Mouse (Mus musculus): ENCODE measurements around the gene Adamts16. TPM values are rescaled to one million over a fixed set of nuclear protein-coding genes. Genes with fewer than 3 reads are reported as not detected.

The Adamts16 gene
- polyA plus RNA-seq, 1 experiment from 2014 or later: 0.25 TPM

DNA sequence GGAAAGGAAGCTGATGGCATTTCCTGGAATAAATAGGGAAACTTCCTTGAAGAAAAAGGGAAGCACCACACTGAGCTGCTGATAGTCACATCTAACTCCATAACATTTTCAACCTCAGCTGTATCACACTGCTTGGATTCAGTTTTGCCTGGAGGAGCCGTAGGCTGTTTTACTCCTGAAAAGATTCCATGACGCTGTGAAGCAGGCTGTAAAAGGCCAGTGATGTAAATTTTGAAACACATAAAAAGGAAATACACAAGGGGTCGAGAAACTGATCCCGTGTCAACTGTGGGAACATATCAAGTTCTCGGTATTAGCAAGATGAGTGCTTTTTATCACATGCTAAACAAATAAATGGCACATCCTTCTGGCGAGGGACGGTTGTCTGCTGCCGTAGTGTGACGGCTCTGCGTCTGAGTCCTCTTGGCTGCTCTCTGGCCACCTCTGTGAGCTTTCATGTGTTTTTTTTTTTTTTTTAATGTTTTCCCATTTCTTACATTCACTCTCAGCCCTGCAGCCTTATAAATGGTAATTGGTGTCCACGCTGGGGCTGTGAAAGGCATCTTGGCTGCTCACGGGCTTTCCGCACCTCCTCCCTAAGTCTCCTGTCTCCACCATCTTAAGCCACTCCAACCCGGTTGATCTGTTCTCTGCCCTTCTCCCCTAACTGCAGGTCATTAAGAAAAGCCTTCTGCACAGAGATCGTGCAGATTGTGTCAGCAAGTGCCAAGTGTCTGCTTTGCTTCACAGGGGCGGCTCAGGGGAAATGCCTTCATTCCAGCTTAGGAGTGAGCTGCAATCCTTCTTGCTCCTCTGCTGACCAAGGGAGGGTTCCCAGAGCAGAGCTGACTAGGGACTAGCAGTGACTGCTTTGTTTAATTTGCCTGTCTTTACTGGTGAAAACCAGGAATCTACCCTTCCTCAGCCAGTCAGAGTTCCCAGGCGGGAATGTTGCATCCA, 101.0 kb downstream of the Adamts16 start:
- Histone ChIP-seq H3K27ac (replicated peaks) (0 out of 2 replicates have a peak overlapping the region, but pooled peaks have one; percentile 23), H3K27me3 (ENCODE audit: low read depth, poor library complexity, severe bottlenecking) (no peaks in the 10 kb centered on the region), H3K9me3 (replicated peaks) (no peaks in the 10 kb centered on the region), H3K4me3 (no peak overlapping the region), H3K4me1 (peaks cover 16% of the 10 kb centered on the region), H3K36me3 (no peaks in the 10 kb centered on the region)
- DNase-seq (ENCODE audit: low spot score): no peak
- 79% methylated on average over 17 of the region's 17 CpGs for WGBS

DNA sequence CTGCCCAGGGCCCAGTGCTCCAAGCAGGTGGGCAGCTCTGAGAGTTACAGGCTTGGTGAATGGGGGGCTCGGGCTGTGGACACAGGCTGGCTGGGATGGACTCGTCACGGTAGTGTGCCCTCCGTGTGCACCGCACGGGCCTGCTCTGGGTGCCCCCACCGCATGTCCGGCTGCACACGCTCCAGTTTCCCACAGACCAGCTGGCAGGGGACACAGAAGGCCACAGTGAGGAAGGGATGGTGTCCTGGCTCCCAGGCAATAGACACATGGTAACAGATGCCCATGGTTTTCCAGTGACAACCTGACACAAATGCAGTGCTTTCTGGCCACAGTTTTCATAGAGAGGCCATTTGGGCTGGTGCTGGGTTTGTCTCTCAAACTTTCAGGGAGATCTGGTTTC, 102.8 kb downstream of the Adamts16 start:
- WGBS: 92% methylated on average over 9 of the region's 9 CpGs
- Histone ChIP-seq H3K4me3 (no peak overlapping the region), H3K36me3 (no peaks in the 10 kb centered on the region), H3K27ac (replicated peaks) (peak overlapping the region; percentile 28; the same call in 1 of the 2 replicates), H3K27me3 (ENCODE audit: low read depth, poor library complexity, severe bottlenecking) (no peaks in the 10 kb centered on the region), H3K4me1 (peaks cover 21% of the 10 kb centered on the region), H3K9me3 (replicated peaks) (no peaks in the 10 kb centered on the region)
- no peak for DNase-seq (ENCODE audit: low spot score)

DNA sequence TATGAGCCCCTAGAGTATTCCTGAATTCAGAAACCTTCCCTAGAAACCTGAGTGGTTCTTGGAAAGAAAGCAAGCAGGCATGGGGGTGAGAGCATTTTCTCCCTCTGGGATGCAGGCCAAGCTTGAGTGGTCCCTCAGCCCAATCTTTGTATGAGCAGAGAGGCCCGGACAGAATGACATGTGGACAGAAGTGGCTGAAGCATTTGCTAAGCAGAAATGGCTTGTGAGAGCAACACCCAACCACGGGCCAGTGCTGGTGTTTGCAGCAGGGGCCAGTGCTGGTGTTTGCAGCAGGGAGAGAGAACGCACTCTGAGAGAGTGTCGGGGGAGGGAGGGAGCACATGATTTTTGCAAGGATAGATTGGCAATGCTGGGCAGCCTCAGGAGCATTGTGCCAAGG, 105.2 kb downstream of the Adamts16 start:
- Histone ChIP-seq H3K36me3 (no peaks in the 10 kb centered on the region), H3K27ac (replicated peaks) (no peak overlapping the region), H3K9me3 (replicated peaks) (no peaks in the 10 kb centered on the region), H3K4me3 (no peak overlapping the region), H3K4me1 (peaks cover 30% of the 10 kb centered on the region), H3K27me3 (ENCODE audit: low read depth, poor library complexity, severe bottlenecking) (no peaks in the 10 kb centered on the region)
- no peak for DNase-seq (ENCODE audit: low spot score)
- WGBS: 65% methylated on average over 4 of the region's 4 CpGs

DNA sequence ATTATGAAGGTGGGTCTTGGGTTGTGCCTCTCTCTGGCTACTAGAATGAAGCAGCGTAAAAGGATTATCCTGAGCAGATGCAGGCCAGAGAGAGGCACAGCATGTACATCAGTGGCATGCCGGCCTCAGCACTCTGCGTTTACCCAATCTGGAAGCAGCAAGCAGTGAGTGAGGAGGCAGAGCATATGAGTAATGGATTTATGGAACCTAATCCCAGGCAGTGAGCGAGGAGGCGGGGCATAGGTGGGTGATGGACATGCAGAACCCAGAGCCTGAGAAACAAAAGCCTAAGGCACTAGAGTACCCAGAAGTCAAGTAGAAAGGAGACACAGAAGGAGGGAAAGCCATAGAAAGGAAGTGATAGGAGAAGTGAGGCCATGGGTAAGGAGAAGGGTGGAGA, 107.0 kb downstream of the Adamts16 start:
- 80% methylated on average over 5 of the region's 5 CpGs for WGBS
- Histone ChIP-seq H3K9me3 (replicated peaks) (no peaks in the 10 kb centered on the region), H3K36me3 (no peaks in the 10 kb centered on the region), H3K27me3 (ENCODE audit: low read depth, poor library complexity, severe bottlenecking) (no peaks in the 10 kb centered on the region), H3K4me1 (peaks cover 34% of the 10 kb centered on the region), H3K27ac (replicated peaks) (no peak overlapping the region), H3K4me3 (no peak overlapping the region)
- no peak for DNase-seq (ENCODE audit: low spot score)

DNA sequence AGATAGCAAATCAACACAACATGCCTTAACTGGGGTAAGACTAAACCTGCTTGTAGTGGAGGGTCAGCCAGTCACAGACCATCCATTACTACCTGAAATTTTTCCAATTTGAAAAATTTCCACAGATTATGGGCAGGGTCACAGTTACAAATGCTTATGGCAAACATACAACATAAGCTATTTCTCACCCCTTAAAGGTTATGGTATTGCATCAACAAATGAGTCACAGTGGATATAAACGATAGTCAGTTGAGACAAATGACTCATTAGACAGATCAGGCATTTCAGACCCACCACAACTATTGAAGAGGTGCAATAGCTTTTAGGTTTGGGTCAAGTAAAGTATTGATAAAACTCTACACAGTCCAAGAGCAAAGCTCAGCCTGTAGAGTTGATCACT, 107.7 kb downstream of the Adamts16 start:
- Histone ChIP-seq H3K4me3 (no peak overlapping the region), H3K36me3 (no peaks in the 10 kb centered on the region), H3K4me1 (peaks cover 34% of the 10 kb centered on the region), H3K27ac (replicated peaks) (no peak overlapping the region), H3K9me3 (replicated peaks) (no peaks in the 10 kb centered on the region), H3K27me3 (ENCODE audit: low read depth, poor library complexity, severe bottlenecking) (no peaks in the 10 kb centered on the region)
- 94% methylated on average over 1 of the region's 1 CpGs for WGBS
- no peak for DNase-seq (ENCODE audit: low spot score)

DNA sequence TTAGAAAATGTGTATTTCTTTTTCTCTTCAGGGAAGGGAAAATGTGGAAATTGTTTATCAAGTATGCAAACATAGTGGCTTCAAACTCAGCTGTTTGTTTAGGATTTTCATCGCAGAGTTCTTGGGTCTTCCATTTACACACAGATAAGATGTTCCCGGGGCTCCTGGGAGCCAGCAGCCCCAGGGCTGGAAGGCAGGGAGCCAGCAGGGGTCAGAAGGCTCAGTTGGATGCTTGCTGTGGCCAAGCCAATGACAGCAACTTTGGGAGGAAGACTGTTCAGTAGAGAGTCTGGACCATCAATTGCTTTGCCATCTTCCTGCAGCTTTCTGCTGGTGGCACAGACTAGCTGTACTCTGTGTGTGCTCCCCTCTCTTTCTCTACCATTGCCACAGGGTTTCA, 108.4 kb downstream of the Adamts16 start:
- Histone ChIP-seq H3K27ac (replicated peaks) (no peak overlapping the region), H3K27me3 (ENCODE audit: low read depth, poor library complexity, severe bottlenecking) (no peaks in the 10 kb centered on the region), H3K36me3 (no peaks in the 10 kb centered on the region), H3K4me1 (peaks cover 34% of the 10 kb centered on the region), H3K4me3 (no peak overlapping the region), H3K9me3 (replicated peaks) (no peaks in the 10 kb centered on the region)
- 64% methylated on average over 2 of the region's 2 CpGs for WGBS
- no peak for DNase-seq (ENCODE audit: low spot score)

DNA sequence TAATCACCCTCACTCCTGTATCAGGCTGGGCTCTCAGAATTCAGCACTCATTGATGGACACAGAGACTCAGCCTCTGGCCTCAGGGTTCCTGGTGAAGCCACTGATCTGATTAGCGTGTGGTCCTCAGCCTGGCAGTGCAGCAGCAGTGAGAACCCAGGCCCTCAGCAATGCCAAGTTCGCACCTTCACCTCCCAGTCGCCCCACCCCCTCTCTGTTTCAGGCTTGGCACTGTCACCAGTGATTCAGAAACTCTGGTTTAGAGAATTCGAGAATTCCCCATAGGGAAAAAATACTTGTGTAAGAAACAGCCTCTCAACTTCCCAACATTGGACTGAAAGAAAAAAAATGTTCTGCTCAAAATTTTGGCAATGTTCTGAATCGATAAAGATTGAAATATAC, 108.8 kb downstream of the Adamts16 start:
- H3K4me3 ChIP-seq: no peak overlapping the region
- no peak for DNase-seq (ENCODE audit: low spot score)
- H3K4me1 ChIP-seq: peaks cover 34% of the 10 kb centered on the region
- H3K9me3 ChIP-seq (replicated peaks): no peaks in the 10 kb centered on the region
- H3K36me3 ChIP-seq: no peaks in the 10 kb centered on the region
- WGBS: 78% methylated on average over 5 of the region's 5 CpGs
- no peaks in the 10 kb centered on the region for H3K27me3 ChIP-seq (ENCODE audit: low read depth, poor library complexity, severe bottlenecking)
- no peak overlapping the region for H3K27ac ChIP-seq (replicated peaks)

DNA sequence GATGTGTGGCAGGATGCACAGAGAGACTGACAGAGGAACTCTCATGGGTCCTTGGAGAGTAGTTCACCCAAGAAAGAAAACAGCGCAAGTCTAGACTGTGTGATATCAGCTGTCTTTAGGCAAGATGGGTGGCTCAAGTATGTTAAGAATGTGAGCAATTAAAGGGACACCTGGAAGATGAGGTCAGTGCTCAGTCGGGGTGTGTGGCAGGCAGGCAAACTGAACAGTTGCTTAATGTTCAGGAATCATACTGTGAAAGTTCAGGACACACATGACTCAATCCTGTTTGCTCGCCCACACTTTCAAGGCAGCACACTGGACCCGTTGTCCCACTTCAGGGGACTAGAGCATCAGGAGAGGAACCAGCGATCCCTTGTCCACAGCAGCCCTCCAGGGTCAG, 110.3 kb downstream of the Adamts16 start:
- 66% methylated on average over 5 of the region's 5 CpGs for WGBS
- Histone ChIP-seq H3K27ac (replicated peaks) (peak overlapping the region; percentile 55), H3K27me3 (ENCODE audit: low read depth, poor library complexity, severe bottlenecking) (no peaks in the 10 kb centered on the region), H3K4me3 (no peak overlapping the region), H3K9me3 (replicated peaks) (no peaks in the 10 kb centered on the region), H3K36me3 (no peaks in the 10 kb centered on the region), H3K4me1 (peaks cover 29% of the 10 kb centered on the region)
- no peak for DNase-seq (ENCODE audit: low spot score)

DNA sequence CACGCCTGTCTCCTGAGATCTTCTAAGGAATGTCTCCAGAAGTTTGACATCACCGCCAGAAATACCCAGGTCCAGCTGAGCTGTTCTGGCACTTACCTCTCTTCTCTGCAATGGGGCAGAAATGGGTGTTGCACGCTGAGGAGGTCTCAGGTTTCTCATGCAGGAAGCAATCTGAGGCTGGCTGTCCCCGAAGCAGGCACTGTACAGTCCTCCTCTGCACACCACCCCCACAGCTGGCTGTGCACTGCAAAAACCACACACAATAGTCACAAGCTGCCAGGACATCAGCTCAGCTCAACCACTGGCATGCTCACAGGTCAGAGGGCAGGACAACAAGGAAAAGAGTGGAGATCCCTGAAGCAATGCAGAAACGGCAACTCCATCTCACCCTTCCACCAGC, 111.6 kb downstream of the Adamts16 start:
- 70% methylated on average over 5 of the region's 5 CpGs for WGBS
- H3K9me3 ChIP-seq (replicated peaks): no peaks in the 10 kb centered on the region
- no peak overlapping the region for H3K4me3 ChIP-seq
- H3K27ac ChIP-seq (replicated peaks): no peak overlapping the region
- H3K4me1 ChIP-seq: peaks cover 23% of the 10 kb centered on the region
- no peak for DNase-seq (ENCODE audit: low spot score)
- no peaks in the 10 kb centered on the region for H3K27me3 ChIP-seq (ENCODE audit: low read depth, poor library complexity, severe bottlenecking)
- H3K36me3 ChIP-seq: no peaks in the 10 kb centered on the region

DNA sequence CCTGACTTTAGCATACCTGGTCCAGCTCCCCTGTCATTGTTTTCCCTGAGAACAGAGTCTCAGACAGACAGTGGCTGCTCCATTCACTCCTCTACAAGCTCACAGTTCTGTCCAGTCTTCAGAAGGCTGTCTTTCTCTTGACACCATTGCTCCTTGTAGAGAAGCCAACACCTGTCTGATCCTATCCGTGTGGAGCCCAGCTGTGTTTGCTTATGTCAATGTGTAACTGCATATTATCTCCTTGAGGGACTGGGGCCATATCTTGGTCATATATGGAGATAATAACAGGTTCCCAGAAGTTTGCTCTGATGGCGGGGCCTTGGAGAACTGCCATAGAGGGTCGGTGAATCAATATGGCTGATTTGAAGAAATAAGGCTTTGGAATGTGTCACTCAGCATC, 115.4 kb downstream of the Adamts16 start:
- Histone ChIP-seq H3K4me3 (no peak overlapping the region), H3K27ac (replicated peaks) (no peak overlapping the region), H3K36me3 (no peaks in the 10 kb centered on the region), H3K4me1 (peaks cover 15% of the 10 kb centered on the region), H3K9me3 (replicated peaks) (no peaks in the 10 kb centered on the region), H3K27me3 (ENCODE audit: low read depth, poor library complexity, severe bottlenecking) (no peaks in the 10 kb centered on the region)
- WGBS: 90% methylated on average over 3 of the region's 3 CpGs
- no peak for DNase-seq (ENCODE audit: low spot score)

DNA sequence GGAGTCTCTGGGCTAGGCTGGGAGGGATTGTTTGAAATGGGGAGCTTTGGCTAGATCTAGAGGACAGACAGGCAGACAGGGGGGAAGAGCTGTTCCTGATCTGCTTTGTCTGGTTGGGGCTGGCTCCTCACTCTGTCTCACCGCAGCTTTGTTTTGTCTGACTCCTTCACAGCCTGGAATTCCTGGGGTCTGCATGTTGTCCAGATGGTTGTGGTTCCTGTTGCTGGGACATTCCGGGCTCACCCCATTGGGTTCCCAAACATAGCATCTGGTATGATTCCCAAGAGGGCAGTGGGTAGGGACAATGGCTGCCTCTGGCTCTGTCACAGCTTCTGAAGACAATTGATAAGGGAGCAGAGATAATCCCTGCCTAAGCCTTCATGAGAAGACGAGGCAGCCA, 117.0 kb downstream of the Adamts16 start:
- no peak overlapping the region; the same call in 1 of the 2 replicates for H3K27ac ChIP-seq (replicated peaks)
- H3K9me3 ChIP-seq (replicated peaks): no peaks in the 10 kb centered on the region

DNA sequence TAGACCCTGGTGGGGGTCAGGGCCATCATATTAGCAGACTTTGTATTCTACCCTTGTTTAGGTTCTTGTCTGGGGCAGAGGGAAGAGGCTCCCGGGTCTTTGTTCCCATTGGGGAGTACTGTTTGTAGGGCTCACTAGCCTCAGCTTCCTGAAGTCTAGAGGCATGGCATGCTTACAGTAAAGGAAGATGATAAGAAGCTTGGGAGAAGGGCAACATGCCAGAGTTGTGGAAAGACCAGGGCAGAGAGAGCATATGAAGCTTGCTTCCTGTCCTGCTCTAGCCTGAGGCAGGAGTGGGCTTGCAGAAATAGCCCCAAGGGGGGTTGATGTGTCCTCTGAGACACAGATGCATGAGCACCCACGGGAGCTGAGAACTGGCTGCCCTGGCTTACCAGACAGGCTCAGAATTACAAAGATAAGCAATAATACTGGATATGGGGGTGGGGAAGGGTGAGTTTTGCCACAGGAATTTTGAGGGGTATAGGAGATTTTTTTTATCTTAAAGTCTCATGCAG, 117.4 kb downstream of the Adamts16 start:
- peaks cover 9% of the 10 kb centered on the region; the same call in 1 of the 2 replicates for H3K4me1 ChIP-seq
- DNase-seq (ENCODE audit: low spot score): no peak
- WGBS: 76% methylated on average over 2 of the region's 2 CpGs
- no peak overlapping the region for H3K27ac ChIP-seq (replicated peaks)
- H3K9me3 ChIP-seq (replicated peaks): no peaks in the 10 kb centered on the region
- no peaks in the 10 kb centered on the region for H3K27me3 ChIP-seq (ENCODE audit: low read depth, poor library complexity, severe bottlenecking)
- no peak overlapping the region for H3K4me3 ChIP-seq
- H3K36me3 ChIP-seq: no peaks in the 10 kb centered on the region

More for the DNA sequence above, 117.0 kb downstream of the Adamts16 start:
- peaks cover 9% of the 10 kb centered on the region; the same call in 1 of the 2 replicates for H3K4me1 ChIP-seq
- H3K27me3 ChIP-seq (ENCODE audit: low read depth, poor library complexity, severe bottlenecking): no peaks in the 10 kb centered on the region
- no peak overlapping the region for H3K4me3 ChIP-seq
- 49% methylated on average over 3 of the region's 3 CpGs for WGBS
- no peaks in the 10 kb centered on the region for H3K36me3 ChIP-seq
- DNase-seq (ENCODE audit: low spot score): no peak

DNA sequence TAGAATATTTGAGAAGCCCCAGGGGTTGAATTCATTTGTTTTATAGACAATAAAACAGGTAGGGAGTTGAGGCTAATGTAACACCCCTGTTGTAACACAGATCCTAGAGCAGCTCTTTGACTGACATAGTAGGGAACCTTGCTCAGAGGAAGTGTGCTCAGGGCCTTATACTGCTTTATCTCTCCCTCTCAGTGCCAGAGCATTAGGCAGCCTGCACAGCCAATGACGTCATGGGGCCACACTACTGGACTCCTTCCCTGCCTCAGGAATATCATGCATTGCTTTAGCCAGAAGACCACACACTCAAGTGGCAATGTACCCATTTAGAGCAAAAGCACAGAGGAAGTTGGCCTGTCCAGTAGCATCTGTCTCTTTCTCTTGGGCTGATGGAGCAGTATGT, 121.6 kb downstream of the Adamts16 start:
- no peak for DNase-seq (ENCODE audit: low spot score)
- Histone ChIP-seq H3K27me3 (ENCODE audit: low read depth, poor library complexity, severe bottlenecking) (no peaks in the 10 kb centered on the region), H3K9me3 (replicated peaks) (no peaks in the 10 kb centered on the region), H3K27ac (replicated peaks) (no peak overlapping the region), H3K4me1 (peaks cover 9% of the 10 kb centered on the region; the same call in 1 of the 2 replicates), H3K4me3 (no peak overlapping the region), H3K36me3 (no peaks in the 10 kb centered on the region)
- 71% methylated on average over 1 of the region's 1 CpGs for WGBS

All from midbrain, embryonic 10.5 days (tissue).